Mouse (Mus musculus): ENCODE results near the gene Rbm19.
A peak's percentile ranks its signal among the peaks of the same experiment; 100 is the strongest.

- TF ChIP-seq CTCF (IDR thresholded peaks at IDR 0.05; ENCODE audit: low read depth, low read length) (peak; percentile 93), POLR2A (IDR thresholded peaks at IDR 0.05; ENCODE audit: extremely low read depth, insufficient read depth, low read length) (no peak)
Measured at GRCm38 (mm10) chr5:120134000-120134399, 17.7 kb downstream of the Rbm19 start.
